Mouse (Mus musculus) left cerebral cortex, adult 18-20 months (tissue): ENCODE results near the gene Lypd6. TPM values are rescaled to one million over a fixed set of nuclear protein-coding genes. Genes with fewer than 3 reads are reported as not detected.

Experiments
- DNase-seq, 2 experiments: peaks; one replicate each; pipeline ENCODE4 v3.0.0; 2021 to 2022; ENCODE audit warnings: low spot score in 2 of 2, mixed read lengths in 1 of 2
- total RNA-seq, 2 experiments: library from RNA; stranded (reverse); gene quantifications; 2 replicates each; pipeline ENCODE4 v1.2.3; 2021

Lypd6 gene
- total RNA-seq, 2 experiments from 2014 or later = 22.2 to 22.8 TPM

DNA sequence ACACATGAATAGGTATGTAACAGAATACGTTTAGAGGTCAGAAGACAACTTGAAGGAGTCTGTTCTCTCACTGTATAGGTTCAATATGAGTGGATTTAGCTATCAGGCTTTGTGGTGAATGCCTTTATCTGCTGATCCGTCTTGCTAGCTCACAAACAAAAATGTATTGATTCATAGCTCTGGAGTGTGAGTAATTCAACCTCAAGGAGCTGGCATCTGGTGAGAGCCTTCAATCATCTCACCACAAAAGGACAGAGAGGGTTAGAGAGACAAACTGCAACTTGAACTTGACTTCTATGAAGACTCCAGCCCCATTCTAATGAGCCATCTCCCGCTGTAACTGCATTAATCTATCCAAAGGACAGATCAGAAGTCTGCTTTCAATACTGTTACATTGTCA lies 40.6 kb downstream of the Lypd6 start:
- DNase-seq = no peak

DNA sequence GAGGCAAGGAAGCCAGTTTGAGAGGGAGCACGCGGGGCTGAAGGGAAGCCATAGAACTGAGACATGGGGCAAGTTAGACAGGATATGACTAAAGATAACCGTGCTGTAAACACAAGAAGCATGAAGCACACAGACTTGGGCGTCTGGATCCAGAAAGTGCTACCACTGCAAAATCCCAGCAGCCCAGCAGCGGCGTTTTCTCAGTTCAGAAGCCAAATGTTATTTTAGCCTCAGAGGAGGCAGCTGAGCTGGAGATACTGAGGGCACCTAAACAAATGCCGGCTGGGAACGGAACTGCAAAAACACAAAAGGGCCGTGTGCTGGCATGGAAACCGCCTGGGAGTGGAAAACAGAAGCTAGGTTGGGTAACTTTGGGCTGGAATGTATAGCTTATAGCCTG lies 43.9 kb downstream of the Lypd6 start:
- DNase-seq = peak; percentile 14 to 29

DNA sequence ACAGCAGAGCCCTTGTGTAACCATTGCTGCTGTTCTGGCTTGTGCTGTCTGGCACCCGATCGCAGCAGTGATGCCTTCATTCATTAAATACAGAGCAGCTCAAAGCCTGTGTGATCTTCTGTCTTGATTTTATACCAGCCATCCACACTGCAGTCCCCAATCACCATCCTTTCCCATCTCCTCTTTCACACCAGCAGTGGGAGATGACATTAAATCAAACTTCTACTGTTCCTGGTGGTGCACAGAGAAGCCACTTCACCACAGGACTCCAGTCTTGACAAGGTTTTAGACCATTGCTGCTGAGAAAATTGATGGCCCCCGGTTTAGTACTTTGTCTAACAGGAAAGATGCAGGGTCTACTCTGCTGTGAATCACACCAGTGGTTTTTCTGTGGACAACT lies 44.9 kb downstream of the Lypd6 start:
- DNase-seq = no peak

DNA sequence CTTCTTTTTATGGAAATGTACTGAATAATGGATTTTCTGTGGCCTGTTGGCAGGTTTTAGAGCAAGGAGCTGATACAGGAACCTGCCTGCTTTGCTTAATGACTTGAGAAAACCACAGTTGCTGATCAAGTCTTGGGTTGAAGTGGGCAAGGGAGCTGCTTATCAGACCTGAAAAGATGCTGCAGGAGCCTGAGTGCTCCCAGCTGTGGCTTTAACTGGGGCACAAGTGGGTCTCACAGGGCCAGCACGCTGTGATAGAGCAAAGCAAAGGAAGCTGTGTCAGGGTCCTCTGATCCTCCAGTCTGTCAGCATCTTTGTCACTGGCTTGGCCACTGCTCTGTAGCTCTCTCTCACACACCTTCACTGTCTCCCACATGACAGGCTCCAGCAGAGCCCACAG lies 45.4 kb downstream of the Lypd6 start:
- no peak for DNase-seq

DNA sequence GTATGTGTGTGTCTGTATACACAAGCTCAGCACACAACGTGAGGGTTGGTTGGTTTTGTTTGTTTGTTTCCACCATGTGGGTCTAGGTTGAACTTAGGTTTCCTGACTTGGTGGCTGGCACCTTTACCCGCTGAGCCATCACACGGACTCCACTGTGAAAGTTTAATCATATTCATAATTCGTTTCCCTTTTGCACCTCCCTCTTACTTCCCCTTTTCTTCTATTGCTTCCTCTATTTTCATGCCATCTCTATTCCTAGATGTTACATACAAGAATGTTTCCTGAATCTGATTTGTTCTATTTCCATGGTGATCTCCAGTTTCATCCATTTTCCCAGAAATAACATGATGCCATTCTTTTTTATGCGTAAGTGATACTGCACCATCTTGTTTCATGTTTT lies 46.2 kb downstream of the Lypd6 start:
- no peak for DNase-seq

DNA sequence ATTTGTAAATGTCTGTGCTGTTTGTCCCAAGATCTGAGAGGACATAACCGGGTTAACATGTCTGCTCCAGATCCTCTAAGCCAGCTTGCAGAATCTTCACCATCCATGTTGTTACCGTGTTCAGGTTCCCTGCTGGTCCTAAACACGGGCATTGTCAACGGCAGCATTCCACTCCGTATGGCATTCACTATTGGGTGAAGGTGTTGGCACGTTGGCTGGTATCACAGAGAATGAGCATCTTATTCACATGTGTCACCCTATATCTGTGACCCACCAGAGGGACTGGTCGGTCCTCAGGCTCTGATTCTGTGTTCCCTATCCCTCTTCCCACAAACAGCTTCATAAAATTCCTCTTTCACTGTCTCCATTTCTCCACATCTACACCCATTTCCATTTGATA lies 52.9 kb downstream of the Lypd6 start:
- DNase-seq = no peak

DNA sequence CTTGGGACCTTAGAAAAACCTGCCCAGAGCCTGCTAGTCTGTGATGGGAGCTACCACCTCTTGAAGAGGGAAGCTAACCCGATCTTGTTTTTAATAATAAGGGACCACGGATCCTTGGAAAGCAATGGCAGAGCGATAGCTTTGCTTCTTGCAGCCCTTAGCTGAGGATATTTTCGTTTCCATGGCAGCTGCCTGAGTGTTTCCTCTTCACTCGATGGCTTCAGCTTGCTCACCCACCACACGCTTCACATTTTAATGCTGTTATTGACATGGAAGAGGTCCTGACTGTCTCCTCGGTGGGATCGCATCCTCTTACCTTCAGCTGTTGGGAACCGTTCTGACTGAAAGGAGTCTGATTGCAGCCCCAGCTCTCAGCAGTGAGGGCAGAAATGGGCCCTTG lies 54.6 kb downstream of the Lypd6 start:
- DNase-seq = no peak

DNA sequence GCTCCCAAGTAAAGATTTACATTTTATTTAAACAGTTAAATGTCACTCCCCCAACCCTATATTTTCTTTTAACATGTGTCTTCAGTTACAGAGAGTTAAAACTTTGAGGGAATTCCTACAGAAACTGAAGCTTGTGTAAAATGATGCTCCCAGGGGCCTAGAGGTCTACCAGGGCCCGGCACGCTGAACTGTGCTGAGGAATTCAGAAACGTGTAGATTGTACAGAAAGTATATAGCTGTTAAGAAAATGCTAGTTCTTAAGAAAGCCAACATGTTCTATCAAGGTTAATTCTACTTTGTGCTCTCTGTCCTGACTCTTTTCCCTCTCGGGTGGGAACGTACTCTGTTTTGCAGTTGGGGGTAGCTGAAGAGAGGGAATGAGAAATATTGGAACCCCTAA lies 57.1 kb downstream of the Lypd6 start:
- DNase-seq = no peak

DNA sequence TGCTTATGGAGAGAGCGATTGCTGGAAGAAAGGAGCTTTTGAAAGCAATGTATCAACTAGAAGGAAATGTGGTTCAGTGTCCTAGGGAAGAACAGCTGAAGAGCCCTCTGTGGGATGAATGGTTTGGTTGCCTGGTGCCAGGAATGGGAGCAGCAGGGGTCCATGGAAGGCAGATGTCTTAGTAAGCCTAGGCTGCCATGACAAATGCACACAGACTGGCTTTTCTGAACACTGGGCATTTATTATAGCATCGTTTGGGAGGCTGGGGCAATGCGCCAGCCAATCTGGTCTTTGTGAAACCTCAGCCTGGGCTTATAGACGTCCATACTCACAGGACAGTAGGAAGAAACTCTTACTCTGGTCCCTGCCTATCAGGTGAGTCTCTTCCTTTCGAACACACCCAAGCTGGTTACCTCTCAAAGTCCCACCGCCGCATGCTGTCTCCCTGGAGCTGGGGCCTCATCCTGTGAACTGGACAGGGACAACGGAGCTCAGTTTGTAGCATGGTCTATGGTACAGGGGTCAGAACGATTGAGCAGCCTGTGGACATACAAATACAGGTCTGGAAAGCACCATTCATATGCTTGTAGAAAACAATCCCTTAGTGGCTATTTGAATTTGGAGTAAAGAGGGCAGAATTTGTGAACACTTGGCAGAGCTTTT lies 61.4 kb downstream of the Lypd6 start:
- DNase-seq = no peak

DNA sequence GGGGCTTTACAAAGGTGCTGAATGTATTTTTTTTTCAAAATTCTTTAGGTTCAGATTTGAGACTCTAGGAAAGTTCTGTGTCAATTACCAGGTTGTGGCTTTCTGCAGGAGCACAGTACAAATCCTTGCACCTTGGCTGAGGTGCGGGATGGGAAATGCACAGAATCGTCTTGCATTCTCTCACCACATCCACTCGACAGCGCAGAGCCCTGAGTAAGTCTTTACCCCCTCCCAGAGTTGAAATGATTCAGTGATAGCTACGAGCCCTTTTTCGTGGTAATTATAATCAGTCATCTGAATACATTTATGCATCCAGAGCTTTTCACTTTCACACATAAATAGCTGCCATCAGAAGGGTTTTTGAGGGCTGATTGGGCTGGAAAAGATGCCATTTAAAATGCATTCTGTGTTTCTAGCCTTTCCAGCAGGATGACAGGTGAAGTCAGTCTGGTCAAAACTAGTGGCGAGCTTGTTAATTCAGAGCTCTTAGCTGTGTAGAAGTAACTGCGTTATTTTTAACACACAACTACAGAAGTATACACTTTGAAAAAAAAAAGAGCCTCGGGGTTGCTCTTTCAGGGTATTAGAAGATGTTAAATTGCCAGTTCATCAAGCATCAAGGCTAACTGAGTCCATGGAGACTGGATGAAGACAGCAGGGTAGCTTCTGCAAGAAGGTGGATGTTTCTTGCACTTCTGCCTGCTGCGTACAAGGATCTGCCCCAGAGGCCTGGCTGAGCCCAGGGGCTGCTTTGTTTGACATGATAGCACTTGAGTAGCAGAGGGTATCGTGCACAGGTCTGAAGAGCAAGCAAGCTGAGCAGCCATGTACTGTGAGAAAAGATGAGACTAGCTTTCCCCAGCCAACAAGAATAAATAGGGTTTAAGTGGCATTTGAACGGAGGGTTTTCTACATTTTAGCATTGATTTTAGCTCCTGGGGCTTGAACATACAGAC lies 62.4 kb downstream of the Lypd6 start:
- DNase-seq = no peak

DNA sequence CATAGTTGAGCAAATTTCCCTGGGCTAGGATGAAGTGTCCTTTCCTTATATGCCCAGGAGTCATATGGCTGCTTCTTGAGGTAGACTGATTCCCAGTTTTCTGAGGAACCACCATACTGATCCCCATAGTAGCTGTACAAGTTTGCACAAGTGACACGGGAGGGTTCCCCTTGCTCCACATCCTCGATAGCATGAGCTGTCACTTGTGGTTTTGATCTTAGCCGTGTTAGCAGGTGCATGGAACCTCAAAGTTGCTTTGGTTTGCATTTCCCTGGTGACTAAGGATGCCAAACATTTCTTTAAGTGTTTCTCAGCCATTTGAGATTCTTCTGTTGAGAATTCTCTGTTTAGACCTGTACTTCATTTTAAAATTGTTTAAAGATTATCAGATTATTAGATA lies 64.4 kb downstream of the Lypd6 start:
- DNase-seq = no peak

DNA sequence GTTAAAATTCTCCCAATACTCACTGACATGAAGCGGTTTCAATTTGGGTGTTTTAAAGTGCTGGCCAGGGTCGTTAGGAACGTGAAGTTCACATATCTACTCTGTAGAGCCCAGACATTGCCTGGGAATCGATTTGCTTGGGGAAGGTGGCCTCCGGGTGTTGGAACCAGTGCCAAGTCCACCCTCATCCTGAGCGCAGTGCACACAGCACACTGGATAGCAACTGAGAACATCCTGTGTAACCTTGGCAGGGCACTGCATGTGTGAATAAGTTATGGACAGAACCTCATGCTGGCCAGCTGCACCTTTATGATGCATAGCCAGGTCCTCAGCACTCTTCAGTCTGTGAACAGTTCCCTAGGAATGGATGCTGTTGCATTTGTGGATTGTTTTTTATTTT lies 77.4 kb downstream of the Lypd6 start:
- no peak for DNase-seq

DNA sequence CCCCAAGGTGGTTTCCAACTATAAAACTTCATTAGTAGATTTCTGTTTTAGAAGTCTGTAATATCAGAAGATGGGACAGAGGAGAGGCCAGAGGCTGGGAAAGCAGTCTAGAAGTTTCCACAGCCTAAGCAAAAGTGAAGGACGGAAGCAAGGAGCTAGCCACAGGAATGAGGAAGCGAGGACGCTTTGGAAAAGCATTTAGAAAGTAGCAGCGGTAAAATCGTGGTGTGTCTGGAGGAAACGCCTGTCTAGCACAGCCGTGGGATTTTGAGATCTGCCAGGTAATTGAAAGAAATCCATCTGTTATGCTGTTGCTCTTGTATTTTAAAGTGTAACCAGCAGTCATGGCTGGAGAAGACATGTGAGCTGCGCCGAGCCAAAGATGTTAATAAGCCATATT lies 81.1 kb downstream of the Lypd6 start:
- DNase-seq = no peak

DNA sequence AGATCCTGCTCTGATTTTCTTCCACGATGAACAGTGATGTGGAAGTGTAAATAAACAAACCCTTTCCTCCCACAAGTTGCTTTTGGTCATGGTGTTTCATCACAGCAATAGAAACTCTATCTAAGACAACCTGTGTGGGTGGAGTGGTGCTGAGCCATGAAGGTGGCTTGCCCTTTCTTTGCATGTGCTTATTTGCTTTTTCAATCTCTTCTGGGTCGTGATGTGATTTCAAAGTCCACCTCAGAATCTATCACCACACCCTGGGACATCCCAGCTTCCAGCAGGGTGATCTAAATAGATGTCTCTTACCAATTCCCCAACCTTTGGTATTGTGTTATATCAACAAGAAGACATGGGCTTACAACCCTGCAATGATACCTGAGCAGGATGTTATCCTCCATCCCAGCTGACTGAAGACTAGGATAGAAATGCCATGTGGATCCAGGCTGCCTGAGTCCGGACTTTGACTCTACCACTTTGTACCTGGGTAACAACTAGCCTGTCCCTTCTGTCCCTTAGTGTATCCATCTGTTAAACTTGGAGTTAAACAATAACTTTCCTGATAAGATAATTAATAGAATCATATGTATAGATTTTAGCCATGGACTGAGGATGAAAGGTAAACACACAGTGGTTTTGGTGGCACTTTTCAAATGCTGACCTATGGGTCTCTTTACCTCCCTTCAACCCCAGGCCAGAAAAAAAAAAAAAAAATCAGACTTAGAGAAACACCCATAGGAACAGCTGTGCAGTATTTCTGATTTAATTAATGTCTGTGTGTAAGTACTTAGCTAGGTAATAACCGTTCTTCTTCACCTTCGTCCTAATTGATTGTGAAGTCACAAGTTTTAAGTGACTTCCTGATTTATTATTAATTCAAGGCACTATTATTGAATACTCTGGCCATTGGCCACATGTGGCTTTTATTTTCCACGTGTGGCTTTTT lies 83.3 kb downstream of the Lypd6 start:
- no peak for DNase-seq

DNA sequence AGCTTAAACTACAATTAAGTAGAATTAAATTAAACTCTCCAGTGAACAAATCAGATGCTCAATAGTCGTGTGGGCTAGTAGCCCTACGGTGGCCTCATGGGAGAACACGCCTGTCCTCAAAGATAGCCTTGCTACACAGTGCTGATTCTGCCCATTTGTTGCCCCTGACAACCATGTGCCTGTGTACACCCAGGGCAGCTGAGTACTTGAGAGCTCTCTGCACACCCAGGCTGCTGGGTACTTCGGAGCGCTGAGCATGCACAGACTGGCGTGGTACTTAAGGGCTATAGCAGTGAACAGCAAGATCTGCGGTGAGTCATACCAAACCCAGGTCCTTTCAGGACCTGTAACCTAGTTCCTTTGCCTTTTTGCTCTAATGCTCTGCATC lies 84.0 kb downstream of the Lypd6 start:
- no peak for DNase-seq

DNA sequence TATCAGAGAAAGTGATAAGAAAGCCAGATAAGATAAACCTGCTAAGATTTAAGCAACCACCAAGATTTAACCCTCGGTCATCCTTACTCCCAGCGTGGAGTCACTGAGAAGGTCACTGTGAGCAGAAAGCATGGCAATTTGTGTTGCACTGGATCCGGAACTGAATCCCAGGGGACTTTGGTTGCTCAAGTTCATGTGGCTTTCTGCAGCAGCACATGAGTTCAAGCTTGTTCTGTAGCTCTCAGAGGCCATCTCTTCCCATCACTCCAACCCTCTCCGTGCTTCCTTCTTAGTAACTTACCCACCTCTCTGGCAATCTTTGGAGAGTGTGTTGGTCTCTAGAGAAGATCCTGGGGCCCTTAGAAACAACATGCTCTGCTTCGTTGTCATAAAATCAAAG lies 84.6 kb downstream of the Lypd6 start:
- DNase-seq = no peak

DNA sequence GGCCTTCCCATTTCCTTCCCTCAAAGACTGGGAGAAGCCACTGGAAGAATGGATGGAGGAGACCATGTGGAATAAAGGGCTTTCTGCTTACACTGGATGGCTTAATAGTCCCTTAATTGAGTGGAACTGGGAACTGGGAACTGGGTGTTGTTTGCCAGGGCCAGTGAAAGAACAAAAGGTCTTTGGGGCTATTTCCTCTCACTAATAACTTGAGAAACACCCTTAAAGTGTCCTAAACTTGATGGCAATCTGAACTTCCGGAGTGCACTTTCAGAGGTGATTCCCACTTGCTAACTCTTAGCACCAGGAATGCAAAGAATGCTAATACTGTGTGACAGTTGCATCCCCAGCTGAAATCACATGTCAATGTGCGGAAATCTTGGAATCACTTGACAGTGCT lies 85.2 kb downstream of the Lypd6 start:
- DNase-seq = no peak

DNA sequence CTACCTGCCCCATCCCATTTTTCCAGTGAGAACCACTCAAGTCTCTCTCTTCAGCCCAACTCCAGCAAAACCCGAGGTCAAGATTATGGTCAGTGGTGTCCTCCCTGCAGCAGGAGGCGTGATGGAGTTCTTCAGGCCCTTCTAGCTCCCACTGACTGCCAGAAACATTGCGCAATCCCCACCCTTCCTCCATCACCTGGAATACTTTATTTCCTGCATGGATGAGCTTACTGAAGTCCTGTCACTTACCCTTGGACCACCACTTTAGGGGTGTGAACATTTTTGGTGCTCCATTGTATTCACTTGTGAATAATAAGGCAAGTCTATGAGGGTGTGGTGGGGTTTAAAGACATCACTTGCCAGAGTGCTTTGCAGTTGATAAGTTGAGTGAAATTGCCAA lies 85.7 kb downstream of the Lypd6 start:
- DNase-seq = no peak

DNA sequence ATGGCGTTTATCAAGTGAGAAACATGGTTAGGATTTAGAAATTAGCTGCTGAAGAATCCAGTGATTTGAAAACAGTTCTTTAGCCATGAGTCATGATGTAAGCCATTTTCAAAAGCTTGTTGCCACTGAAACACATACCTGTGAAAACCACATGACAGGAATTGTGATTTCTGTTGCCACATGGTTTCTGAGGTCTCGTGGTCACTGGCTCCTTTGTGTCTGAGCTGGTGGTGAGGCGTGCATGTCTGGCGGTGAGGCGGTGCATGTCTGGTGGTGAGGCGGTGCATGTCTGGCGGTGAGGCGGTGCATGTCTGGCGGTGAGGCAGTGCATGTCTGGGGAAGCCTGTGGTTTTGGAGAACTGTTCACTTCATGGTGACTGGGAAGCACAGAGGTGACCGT lies 89.8 kb downstream of the Lypd6 start:
- DNase-seq = no peak

DNA sequence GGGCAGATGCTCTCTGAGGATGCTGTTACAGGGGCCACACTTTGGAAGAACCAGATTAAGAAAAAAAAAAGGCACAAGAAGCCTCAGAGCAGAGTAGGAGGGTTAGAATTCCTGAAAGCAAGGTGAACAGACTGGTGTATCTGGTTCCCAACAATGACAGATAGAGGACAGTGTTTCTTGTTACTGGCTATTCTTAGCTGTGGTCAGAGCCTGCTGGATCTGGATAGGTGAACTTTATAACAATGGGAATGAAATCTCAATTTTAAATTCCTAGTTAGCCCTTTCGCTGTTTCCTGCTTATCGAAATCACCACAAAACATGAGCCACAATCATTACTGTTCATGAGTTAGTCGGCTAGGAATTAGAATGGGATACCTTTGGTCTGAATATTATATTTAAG lies 93.8 kb downstream of the Lypd6 start:
- DNase-seq = no peak

DNA sequence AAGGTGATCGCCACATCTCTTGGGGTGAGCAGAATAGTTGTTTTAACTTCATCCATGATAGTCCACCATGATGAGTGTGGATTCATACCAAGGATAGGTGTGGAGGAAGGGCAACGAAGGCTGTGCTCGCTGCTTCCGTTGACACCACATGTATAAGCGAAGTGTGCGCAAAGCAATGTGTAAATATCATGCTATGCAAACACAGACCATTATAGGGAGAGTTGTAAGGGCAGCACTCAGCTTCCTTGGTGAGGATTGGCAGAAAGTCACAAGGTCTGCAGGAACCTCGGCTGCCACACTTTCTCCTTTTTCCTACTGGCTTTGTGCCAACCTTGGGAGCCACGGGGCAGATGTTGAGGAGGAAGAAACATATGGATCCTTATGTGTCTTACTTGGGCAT lies 97.4 kb downstream of the Lypd6 start:
- no peak for DNase-seq

DNA sequence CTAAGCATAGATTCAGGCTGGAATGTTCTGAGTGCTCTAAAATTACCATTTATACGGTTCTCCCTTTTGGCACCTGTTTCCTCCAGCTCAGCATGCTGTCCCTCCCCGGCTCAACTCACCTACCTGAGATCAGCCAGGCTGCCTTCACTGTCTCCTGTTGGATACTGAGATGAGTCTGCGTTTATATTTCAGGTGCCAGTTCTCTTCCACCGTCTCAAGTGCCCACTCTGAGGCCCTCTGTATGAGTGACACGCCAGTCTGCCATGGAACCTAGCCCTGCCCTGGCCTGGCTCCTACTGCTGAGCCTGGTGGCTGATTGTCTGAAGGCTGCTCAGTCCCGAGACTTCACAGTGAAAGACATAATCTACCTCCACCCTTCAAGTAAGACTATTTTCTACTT lies 99.0 kb downstream of the Lypd6 start:
- no peak for DNase-seq
